Mouse (Mus musculus): ENCODE data around the gene Prickle1.

Prickle1 gene

DNA sequence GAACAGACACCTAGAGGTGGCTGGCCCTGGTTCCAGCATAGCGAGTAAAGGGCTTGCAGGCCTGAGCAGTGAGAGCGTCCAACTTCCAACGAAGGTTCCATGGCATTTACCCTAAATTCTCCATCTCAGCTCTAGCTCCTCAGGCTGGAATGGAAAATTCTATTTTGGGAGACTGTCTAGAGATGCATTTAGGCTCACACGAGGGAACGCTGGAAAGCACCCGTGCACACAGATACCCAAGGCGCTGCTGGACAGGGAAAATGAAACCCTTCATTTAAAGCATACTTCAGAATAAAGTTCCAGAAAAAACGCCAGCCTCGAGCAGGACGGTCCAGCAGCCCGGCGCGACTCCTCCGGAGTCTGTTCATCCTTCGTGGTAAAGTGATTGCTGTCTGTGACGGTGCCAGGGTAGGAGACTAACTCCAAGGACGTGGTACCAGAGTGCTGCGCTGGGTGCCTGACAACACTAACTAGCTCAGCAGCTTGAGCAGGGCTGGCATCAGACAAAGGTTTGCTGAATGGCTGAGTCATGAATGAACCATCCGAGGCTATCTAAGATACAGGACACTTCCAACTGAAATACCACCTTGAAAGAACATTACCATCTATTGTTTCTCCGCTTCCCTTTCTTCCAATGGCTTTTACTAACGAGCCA lies 57.0 kb downstream of the Prickle1 start:
- no peak for DNase-seq

DNA sequence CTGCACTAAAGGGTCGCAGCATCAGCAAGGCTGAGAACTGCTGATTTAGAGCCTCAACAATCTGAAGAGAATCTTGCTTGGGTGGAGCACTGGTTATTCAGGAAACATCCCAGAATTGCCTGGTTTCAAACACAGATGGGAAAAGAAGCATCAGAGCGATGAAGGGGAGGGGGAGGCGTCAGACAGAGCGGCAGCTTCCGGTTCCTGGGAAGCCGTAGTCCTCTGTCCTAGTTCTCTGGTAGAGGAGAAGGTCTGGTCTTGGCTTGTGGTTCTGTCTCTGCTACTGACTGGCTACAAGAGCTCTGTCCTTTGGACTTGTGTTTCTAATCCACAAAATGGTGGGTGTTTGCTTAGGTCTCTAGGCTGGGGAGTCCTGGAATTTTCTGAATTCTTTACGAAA lies 57.9 kb downstream of the Prickle1 start:
- no peak for DNase-seq

DNA sequence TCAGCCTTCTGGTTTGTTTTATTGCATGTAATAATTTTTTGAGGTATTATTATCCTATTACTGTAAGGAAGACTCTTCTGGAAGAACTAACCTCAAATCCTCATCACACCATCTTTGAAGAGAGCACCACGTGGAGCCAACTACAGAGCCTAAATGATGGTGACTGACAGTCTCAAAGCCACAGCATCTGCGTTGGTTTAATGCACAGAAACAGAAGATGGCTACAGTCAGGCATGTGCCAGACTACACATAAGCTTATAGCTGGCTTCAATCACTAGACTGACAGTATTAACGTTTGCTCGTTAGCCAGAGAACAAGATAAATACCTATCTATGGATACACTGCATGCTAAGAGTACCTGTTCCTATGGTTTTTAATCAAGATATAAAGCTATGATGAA lies 59.5 kb downstream of the Prickle1 start:
- DNase-seq, result no peak

GRCm38 (mm10) chr15:93530703-93531032 lies 65.0 kb downstream of the Prickle1 start:
- no peak for DNase-seq

DNA sequence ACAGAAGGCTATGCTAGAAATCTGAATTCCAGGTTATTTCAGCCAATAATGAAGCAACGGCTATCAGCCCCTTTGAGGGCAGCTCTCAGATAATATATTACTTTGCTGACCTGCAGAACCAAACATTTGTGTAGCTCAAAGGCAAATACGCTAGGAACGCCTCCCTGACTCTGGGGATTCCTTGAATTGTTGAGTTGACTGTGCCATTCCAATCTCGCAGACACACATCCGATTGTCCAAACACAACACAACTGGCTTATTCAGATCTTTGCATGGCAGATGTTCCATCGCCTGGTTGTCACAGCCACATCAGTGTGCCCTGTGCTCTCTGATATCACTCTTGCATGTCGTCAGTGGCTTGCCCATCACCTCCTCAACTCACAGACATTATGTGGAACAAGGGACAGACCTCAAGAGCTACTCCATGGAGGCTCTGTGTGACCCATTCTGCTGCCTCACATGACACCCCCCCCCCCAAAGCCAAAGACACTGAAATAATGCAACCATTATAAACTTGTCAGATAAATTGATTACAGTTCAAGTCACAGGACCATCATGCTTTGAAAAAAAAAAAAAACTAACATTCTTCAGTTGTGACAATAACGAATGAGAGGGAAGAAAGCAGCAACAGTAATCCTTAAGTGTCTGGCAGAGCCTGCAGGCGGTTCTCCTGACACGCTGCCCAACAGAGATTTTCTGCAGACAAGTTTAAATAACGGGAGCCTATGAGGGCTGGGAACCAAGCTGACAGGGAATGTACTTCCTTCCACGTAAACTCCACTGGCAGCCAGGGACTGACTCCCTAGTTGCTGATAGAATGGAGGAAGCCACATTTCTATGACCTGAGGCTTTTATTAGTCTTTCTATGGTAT lies 65.6 kb downstream of the Prickle1 start:
- DNase-seq, result no peak

DNA sequence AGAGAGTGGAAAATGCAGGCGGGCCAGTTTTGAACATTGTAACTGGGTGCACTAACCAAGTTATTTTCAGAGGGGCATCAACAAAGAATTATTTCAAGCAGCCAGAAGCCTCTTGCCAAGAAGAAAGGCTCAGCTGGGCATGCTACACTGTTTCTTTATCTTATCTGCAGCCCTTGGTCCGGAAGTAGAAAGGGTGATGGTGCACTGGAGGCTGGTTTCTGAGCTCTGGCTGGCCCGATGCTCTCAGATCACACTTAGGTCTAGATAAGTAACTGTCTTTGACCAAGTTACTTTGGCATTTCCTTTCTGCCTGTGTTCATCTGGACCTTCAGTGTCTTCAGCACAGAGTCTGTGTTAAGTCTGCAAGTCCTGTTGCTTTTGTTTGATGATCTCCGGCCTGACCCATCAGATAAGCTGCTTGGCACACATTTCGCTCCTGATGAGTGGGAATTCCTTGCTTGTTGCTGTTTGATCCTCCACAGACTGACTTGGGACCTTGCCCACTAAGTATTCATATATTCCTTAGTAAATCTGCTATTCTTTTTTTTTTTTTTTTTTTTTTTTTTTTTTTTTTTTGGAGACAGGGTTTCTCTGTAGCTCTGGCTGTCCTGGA lies 70.3 kb downstream of the Prickle1 start:
- no peak for DNase-seq

DNA sequence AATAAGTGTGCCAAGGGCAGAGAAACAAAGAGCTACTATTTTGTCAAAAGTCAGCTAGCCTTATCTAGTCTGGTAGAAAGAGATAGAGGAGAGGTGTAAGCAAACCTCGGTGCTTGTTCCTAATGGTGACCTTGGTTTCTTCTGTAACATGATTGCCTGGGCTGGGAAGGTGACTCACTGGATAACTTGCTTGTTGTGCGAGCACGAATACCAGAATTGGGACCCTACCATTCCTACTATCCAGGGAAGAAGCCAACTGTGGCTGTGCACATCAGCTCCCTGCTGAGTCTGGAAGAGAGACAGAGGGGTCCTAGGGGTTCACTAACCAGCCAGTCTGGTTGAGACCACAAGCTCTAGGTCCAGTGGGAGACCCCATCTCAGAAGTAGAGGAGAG lies 73.9 kb downstream of the Prickle1 start:
- DNase-seq, result no peak

DNA sequence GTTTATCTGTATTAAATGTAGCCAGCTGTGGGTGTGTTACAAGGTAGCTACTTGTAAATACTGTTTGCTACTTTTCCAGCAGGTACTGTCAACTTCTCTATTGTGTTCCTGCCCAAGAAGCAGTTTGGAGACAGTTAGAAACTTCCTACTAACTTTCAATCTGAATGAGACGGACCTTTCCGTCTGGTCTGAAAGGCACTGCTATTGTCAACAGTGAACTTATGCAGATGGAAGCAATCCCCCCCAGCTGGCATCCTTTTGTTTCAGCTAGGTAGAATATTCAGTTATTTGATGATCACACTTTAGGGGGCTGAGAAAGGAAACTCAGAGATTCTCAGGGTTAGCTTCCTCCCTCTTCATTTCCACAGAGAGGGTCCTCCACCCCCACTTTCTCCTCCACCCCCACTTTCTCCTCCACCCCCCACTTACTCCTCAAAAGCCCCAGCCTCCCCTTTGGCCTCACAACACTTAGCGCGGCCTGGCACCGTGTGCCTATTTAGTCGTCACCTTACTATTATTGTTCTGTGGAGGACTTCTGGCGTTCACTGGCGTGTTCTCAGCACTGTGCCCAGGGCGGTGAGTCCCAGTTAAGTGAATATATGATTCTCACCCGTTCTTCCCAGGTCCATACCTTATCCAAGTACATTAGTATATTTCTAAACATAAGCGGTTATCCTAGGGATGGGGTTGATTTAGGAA lies 74.5 kb downstream of the Prickle1 start:
- no peak for DNase-seq

DNA sequence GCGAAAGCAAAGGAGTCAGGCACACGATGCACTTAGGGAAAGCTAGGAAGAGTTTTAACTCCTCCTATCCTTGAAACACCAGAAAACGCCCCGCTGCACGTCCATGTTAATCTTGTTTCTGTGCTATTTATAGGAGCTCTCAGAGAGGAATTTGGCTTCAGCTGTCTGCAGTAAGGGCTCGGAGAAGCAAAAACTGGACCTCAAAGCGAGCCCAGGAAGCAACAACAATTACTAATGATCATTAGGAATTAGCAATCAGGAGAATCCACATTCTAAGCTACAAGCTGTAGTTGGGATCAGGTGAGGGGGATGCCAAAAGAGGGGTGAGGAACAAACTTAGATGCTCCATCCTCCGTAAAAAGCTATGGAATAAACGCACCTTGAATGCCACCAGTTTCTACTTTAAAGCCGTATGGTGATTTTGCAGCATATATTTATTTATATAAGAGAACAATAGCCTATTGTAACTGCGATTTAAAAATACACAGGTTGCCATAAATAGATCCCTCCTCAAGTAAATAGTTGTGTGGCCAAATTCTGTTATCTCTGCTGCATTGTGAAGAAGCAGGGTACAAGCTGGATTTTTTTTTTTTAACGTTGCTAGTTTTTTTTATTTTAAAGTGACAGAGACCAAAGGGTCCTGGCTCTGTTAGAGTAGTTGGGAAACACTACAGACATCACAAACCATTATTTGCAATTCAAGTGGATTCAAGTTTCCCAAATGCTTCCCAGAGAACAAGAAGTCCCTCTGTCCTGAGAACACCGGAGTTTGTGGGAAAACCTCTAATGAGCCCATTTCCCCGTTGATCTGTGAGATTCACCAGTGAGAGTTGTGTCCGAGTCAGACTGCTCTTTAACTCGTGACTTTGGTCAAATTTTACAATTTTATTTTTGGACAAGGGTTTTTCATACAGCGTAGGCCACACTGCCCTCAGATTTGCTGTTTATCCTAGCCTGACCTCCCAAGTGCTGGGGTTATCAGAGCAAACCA lies 75.6 kb downstream of the Prickle1 start:
- DNase-seq, result no peak

GRCm38 (mm10) chr15:93518941-93519835 lies 76.5 kb downstream of the Prickle1 start:
- peak; percentile 81 to 84 for DNase-seq

DNA sequence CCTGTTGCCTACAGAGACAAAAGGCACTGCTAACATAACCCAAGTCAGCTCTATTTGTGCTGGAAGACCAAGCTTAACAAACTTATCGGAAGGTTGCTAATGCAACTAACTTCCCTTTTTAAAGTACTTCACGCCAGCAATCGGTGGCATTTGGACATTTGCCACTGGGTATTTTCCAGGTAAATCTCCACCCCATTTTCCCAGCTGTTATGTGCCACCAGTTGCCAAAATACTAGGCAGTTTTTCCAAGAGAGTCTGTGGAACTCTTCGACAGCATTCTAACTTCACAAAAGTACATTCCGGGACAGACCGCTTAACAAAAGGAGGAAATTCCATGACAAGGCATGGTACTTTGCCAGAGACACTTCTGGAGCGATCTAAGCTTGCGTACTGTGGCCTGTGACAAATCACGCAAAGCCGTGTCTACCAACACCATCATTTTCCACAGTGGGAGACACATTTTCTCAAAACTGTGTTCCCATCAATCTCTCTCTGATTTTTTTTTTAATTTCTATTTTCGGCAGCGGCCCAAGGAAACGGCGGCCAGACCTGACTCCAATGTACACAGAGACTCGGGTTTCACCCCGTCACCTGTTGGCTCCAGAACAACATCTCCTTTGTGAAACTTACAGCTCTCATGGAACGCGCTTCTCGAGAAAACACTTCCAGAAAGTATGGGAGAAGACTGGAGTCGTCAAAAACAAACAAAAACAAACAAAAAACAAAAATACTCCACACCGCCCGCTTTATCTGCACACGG lies 77.4 kb downstream of the Prickle1 start:
- DNase-seq, result peak; percentile 73 to 84

GRCm38 (mm10) chr15:93517022-93517565 lies 78.6 kb downstream of the Prickle1 start:
- DNase-seq, result peak; percentile 27 to 62

DNA sequence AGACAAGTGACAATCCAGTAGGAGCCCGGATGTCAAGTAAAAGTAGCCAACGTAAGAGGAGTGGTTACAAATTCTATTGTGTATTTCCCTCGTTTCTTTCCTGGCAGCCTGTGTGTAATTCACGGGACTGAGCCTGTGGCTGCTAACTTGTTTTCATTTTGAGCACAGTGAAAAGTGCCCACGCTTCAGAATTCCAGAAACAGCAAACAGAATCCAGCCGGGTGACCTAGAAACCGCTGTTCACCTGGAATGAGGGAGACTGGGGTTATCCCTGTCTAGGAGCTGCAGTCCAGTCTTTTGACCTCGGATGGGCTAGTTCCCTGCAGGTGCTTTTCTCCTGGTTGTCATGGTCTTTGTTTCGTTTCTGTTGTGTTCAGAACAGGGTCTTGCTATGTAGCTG lies 80.4 kb downstream of the Prickle1 start:
- no peak for DNase-seq

DNA sequence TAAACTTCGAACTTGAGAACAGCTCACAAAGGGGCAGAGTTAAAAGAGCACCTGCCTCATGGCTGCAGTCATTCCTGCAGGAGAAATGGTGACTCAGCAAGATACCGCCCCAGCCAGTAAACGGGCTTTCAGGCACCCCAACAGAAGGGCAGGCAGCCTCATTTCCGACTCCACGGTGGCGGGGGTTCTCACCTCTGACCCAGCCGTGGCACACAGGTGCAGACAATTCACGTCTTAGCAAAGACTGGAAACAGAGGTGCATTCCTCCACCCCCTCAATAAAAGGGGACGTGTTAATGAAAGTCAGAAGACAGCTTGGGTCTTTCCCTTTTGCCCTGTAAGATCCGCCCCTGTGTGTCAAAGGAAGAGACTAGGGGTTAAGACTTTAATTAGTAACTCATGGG lies 81.8 kb downstream of the Prickle1 start:
- DNase-seq, result no peak

DNA sequence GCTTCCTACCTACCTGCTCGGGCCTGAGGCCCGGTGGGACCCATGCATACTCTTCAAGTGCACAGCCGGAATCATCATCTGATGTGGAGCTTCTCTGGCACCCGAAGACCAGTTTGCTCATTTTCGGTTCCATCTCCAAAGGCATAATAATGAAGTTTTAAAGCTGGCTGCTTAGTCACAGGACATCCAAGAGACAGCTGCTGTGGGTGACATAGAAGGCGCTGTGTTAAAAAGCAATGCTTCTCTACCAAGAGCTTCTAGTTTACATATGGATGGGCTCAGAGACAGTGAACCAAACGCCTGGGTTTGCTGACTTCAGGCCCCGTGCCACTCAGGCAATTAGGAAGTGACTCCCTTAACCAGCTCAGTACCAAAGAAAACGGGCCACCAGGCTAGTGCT lies 83.3 kb downstream of the Prickle1 start:
- DNase-seq, result no peak

- DNase-seq, result no peak
Measured at GRCm38 (mm10) chr15:93510690-93511336, 84.9 kb downstream of the Prickle1 start.

DNA sequence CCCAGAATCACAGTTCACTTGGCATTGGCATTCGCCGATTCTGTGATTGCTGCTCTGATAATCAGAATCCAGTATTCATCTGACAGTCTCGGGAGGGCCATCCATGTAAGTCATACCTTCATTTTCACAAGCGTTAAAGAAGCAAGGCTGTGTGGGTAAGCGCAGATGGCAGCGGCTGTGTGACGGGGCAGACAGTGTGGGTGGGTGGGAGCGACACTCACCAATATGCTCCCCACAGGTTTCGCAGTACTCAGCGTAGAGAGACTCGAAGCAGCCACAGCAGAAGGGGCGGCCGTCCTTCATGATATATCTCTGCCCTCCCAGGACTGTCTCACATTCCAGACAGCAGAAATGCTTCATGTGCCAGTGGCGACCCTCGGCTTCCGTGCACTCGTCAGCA lies 90.9 kb downstream of the Prickle1 start:
- no peak for DNase-seq

GRCm38 (mm10) chr15:93503201-93503745 lies 92.4 kb downstream of the Prickle1 start:
- no peak for DNase-seq

DNA sequence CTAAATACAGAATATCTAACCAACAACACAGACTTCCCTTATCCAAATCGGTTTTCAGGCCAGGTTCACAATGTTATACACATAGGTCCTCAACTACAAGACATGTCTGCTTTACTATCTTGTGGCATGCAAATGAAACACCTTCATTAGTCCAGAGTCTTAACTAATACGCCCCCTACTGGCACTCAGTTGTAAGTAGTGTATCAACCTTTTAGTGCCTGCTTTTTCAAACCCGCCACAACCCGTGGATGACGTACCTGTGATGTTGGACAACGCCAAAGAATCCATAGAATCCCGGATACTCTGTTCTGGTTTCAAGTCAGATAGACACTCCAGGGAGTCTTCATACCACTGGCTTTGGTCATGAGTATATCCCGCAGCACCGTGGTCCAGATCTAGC lies 93.0 kb downstream of the Prickle1 start:
- no peak for DNase-seq
